Mouse (Mus musculus): Measurements from ENCODE around the gene Kifc3. TPM values are rescaled to one million over a fixed set of nuclear protein-coding genes. Genes with fewer than 3 reads are reported as not detected.

Gene Kifc3
- total and polyA plus RNA-seq, 3 experiments: 0.78 to 1.8 (median 1.7) TPM

GRCm38 (mm10) chr8:95172433-95172832 is 30.2 kb downstream of the Kifc3 start:
- dilution Hi-C loops (cut with MboI; ENCODE audit: extremely low pct_ligation_motif_present, extremely low pct_unique_long_range_greater_than_20kb, low sequenced_read_pairs): no loop called here
- peaks cover 5% of the 10 kb centered on the region for H3K9me3 ChIP-seq (replicated peaks; ENCODE audit: low read length)
- DNase-seq (ENCODE audit: extremely low read depth): no peak
- H3K27me3 ChIP-seq (replicated peaks): no peaks in the 10 kb centered on the region
- H3K36me3 ChIP-seq (replicated peaks in 1 of 2; ENCODE audit: control insufficient read depth in 1 of 2, insufficient read depth in 1 of 2, low read length in 1 of 2): no peaks in the 10 kb centered on the region
- no peaks in the 10 kb centered on the region for H3K4me1 ChIP-seq (ENCODE audit: control insufficient read depth in 1 of 2, insufficient read depth in 2 of 2)
- H3K79me2 ChIP-seq (replicated peaks; ENCODE audit: control insufficient read depth, extremely low read depth, insufficient read depth, poor library complexity, severe bottlenecking): no peaks in the 10 kb centered on the region
- no peak for TF ChIP-seq MAX (IDR thresholded peaks at IDR 0.05; ENCODE audit: low read length)
- TF ChIP-seq MAFK (IDR thresholded peaks at IDR 0.05; ENCODE audit: insufficient replicate concordance, low read length): no peak
- TF ChIP-seq HCFC1 (IDR thresholded peaks at IDR 0.05; ENCODE audit: low read depth, low read length): no peak
- TF ChIP-seq ZC3H11A (IDR thresholded peaks at IDR 0.05; ENCODE audit: low read depth, low read length): no peak
- no peak for TF ChIP-seq GABPA (IDR thresholded peaks at IDR 0.05; ENCODE audit: insufficient replicate concordance, low read depth, low read length)
- TF ChIP-seq POLR2A (IDR thresholded peaks at IDR 0.05; ENCODE audit: low read depth, low read length): no peak
- no peak for TF ChIP-seq SIN3A (IDR thresholded peaks at IDR 0.05; ENCODE audit: low read length)
- no peak for TF ChIP-seq ZNF384 (IDR thresholded peaks at IDR 0.05; ENCODE audit: low read depth, low read length)
- no peak for TF ChIP-seq SMC3 (IDR thresholded peaks at IDR 0.05; ENCODE audit: low read depth, low read length)
- in situ Hi-C loops (cut with MboI; ENCODE audit: low pct_ligation_motif_present, low pct_unique_long_range_greater_than_20kb, low sequenced_read_pairs): no loop called here
- H3K9ac ChIP-seq (ENCODE audit: insufficient read depth, low read depth): no peak overlapping the region
- no peak overlapping the region for H3K27ac ChIP-seq (ENCODE audit: insufficient read depth, low read depth)
- no peak overlapping the region for H3K4me3 ChIP-seq (replicated peaks in 1 of 3; ENCODE audit: low read depth in 2 of 3, low read length in 2 of 3, poor library complexity in 1 of 3)
- H3K4me2 ChIP-seq (ENCODE audit: insufficient read depth, low read depth, poor library complexity, severe bottlenecking): no peak overlapping the region

GRCm38 (mm10) chr8:95167726-95168125 is 34.9 kb downstream of the Kifc3 start:
- peaks cover 5% of the 10 kb centered on the region for H3K9me3 ChIP-seq (replicated peaks; ENCODE audit: low read length)

GRCm38 (mm10) chr8:95166400-95166799 is 36.2 kb downstream of the Kifc3 start:
- H3K4me2 ChIP-seq (ENCODE audit: insufficient read depth, low read depth, poor library complexity, severe bottlenecking): no peak overlapping the region
- peaks cover 5% of the 10 kb centered on the region for H3K9me3 ChIP-seq (replicated peaks; ENCODE audit: low read length)
- H3K27me3 ChIP-seq (replicated peaks): peaks cover 8% of the 10 kb centered on the region
- H3K4me1 ChIP-seq (ENCODE audit: control insufficient read depth in 1 of 2, insufficient read depth in 2 of 2): peaks cover 3 to 7% of the 10 kb centered on the region in 2 experiments; a peak in 3 of 4 replicates
- dilution Hi-C loops (cut with MboI; ENCODE audit: extremely low pct_ligation_motif_present, extremely low pct_unique_long_range_greater_than_20kb, low sequenced_read_pairs): no loop called here
- in situ Hi-C loops (cut with MboI; ENCODE audit: low pct_ligation_motif_present, low pct_unique_long_range_greater_than_20kb, low sequenced_read_pairs): no loop called here
- no peaks in the 10 kb centered on the region for H3K36me3 ChIP-seq (replicated peaks in 1 of 2; ENCODE audit: control insufficient read depth in 1 of 2, insufficient read depth in 1 of 2, low read length in 1 of 2)
- DNase-seq (ENCODE audit: extremely low read depth): no peak
- H3K79me2 ChIP-seq (replicated peaks; ENCODE audit: control insufficient read depth, extremely low read depth, insufficient read depth, poor library complexity, severe bottlenecking): no peaks in the 10 kb centered on the region
- TF ChIP-seq MAFK (IDR thresholded peaks at IDR 0.05; ENCODE audit: insufficient replicate concordance, low read length) (no peak), NRF1 (IDR thresholded peaks at IDR 0.05; ENCODE audit: low read depth, low read length) (no peak), JUN (IDR thresholded peaks at IDR 0.05; ENCODE audit: insufficient read depth, low read depth, low read length) (no peak)
- H3K9ac ChIP-seq (ENCODE audit: insufficient read depth, low read depth): no peak overlapping the region
- no peak overlapping the region for H3K4me3 ChIP-seq (replicated peaks in 1 of 3; ENCODE audit: low read depth in 2 of 3, low read length in 2 of 3, poor library complexity in 1 of 3)
- H3K27ac ChIP-seq (ENCODE audit: insufficient read depth, low read depth): no peak overlapping the region

More at GRCm38 (mm10) chr8:95167726-95168125, 34.9 kb downstream of the Kifc3 start:
- Histone ChIP-seq H3K27ac (ENCODE audit: insufficient read depth, low read depth) (no peak overlapping the region), H3K79me2 (replicated peaks; ENCODE audit: control insufficient read depth, extremely low read depth, insufficient read depth, poor library complexity, severe bottlenecking) (no peaks in the 10 kb centered on the region), H3K4me2 (ENCODE audit: insufficient read depth, low read depth, poor library complexity, severe bottlenecking) (no peak overlapping the region), H3K9ac (ENCODE audit: insufficient read depth, low read depth) (no peak overlapping the region), H3K36me3 (replicated peaks in 1 of 2; ENCODE audit: control insufficient read depth in 1 of 2, insufficient read depth in 1 of 2, low read length in 1 of 2) (no peaks in the 10 kb centered on the region), H3K4me3 (replicated peaks in 1 of 3; ENCODE audit: low read depth in 2 of 3, low read length in 2 of 3, poor library complexity in 1 of 3) (no peak overlapping the region), H3K27me3 (replicated peaks) (peaks cover 8% of the 10 kb centered on the region), H3K4me1 (ENCODE audit: control insufficient read depth in 1 of 2, insufficient read depth in 2 of 2) (peaks cover 2 to 3% of the 10 kb centered on the region in 2 experiments; a peak in 3 of 4 replicates)
- in situ Hi-C loops (cut with MboI; ENCODE audit: low pct_ligation_motif_present, low pct_unique_long_range_greater_than_20kb, low sequenced_read_pairs) (no loop called here), dilution Hi-C loops (cut with MboI; ENCODE audit: extremely low pct_ligation_motif_present, extremely low pct_unique_long_range_greater_than_20kb, low sequenced_read_pairs) (no loop called here)
- TF ChIP-seq POLR2AphosphoS2 (IDR thresholded peaks at IDR 0.05; ENCODE audit: low read depth, low read length) (no peak), HCFC1 (IDR thresholded peaks at IDR 0.05; ENCODE audit: low read depth, low read length) (no peak), PAX5 (IDR thresholded peaks at IDR 0.05; ENCODE audit: low read length) (no peak), MYC (IDR thresholded peaks at IDR 0.05; ENCODE audit: low read depth, low read length) (no peak), CTCF (conservative IDR thresholded peaks at IDR 0.05 in 1 of 2, IDR thresholded peaks at IDR 0.05 in 1 of 2; ENCODE audit: low read depth in 2 of 2, low read length in 2 of 2) (no peak), CHD2 (IDR thresholded peaks at IDR 0.05; ENCODE audit: low read length) (no peak), JUND (conservative IDR thresholded peaks at IDR 0.05; ENCODE audit: low read depth, low read length) (no peak), EP300 (IDR thresholded peaks at IDR 0.05; ENCODE audit: low read length) (no peak), RCOR1 (conservative IDR thresholded peaks at IDR 0.05; ENCODE audit: low read depth, low read length) (no peak), BHLHE40 (IDR thresholded peaks at IDR 0.05; ENCODE audit: low read depth, low read length) (no peak), RAD21 (IDR thresholded peaks at IDR 0.05; ENCODE audit: low read depth, low read length) (no peak), USF2 (conservative IDR thresholded peaks at IDR 0.05; ENCODE audit: low read depth, low read length) (no peak)
- no peak for DNase-seq (ENCODE audit: extremely low read depth)

Measured in CH12.LX (cell line).